Mouse (Mus musculus) frontal cortex, adult 2 months (tissue): Measurements from ENCODE around the gene Taf3. TPM values are rescaled to one million over a fixed set of nuclear protein-coding genes. Genes with fewer than 3 reads are reported as not detected.
A peak's percentile ranks its signal among the peaks of the same experiment; 100 is the strongest.

Experiments used
- DNase-seq, 2 experiments: peaks; one replicate each; pipeline ENCODE4 v3.0.0; 2022; ENCODE audit warnings: low spot score in 1 of 2; ENCODE audit errors: extremely low spot score in 1 of 2
- polyA plus RNA-seq: library from polyadenylated mRNA; depleted of rRNA; stranded (reverse); fragments of >200 nt; gene quantifications from 2 replicates; pipeline ENCODE4 v1.2.3, GENCODE M21; 2012

Taf3 gene
- polyA plus RNA-seq, 1 experiment, result 11.3 TPM

DNA sequence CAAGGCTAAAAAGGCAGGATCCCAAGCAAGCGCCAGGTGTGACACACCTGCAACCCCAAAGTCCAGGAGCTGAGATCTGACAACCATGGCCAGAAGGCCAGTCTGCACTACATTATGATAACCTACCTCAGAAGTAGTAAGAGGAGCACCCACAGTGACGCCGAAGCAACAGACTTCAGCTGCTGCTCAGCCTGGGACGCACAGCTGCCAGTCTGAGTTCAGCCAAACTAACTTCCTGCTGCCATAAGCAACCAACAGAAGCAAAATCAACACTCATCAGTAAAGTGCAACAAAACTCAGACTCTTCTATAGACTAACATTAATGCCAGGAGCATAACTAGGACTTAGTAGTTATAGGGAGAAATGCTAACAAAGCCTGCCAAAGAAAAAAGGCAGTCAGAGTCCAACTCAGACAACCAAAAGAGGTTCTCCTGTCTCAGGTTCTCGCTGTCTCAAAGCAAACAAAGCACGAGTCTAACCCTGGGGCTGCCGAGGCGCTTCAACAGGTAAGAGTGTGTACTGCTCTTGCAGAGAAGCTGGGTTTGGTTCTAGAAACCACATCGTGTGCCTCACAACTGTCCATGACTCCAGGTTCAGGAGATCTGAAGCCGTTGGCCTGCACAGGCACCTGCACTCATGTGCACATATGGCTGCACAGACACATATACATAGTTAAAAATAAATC lies 33.3 kb downstream of the Taf3 start:
- DNase-seq, result no peak

DNA sequence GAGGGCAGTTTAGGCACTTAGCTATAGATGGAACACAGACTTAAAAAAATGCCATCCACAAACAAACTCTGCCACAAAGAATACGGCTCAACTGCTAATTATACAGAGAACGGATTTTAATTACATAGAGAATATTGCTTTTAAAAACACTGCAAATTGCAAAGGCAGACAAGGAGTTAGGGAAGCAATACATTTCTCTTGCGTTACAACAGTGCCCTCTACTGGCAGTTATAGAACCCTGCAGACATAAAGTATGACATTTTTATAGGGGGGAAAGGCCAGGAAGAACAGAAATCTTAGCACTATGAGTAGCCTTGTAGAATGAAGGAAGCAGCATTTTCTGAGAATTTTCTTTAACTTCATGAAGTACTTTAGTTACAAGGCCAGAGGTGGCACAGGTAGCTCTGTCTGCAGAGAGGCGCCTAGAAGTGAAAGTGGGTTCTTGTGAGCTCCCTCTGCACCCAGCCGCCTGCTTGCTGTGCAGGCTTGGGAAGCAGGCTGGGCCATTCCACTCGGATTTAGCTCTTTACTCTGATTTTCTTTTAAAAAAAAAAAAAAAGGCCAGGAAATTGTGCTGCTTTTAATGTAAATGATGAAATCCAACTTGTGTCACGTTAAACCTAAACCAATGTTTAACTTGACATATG lies 38.0 kb downstream of the Taf3 start:
- DNase-seq, result peak in 1 of 2 experiments; percentile 66

DNA sequence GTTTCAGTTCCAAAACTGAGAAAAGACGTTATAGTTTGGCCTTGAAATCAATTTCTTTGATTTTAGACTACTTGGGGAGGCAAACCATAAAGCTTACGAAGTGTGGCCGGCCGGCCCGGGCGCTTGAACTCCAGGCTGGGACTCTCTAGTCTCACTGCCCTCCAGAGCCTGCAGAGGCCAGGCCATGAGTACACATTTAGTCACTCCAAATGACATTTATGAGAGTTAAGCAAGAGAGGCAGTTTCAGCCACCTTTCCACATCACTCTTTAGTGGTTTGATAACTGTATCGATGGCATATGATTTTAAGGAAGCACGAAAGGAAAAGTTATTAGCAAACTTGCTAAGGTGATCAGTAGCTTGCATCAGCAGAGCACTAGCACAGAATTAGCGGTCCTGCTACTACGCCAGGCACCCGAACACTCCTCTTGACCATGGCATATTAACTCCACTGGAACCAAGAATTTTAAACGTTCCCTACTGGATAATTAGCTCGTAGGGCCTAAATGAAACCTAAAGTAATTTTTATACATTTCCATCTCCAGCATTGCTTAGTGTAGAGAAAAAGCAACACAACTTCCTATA lies 38.6 kb downstream of the Taf3 start:
- no peak for DNase-seq

DNA sequence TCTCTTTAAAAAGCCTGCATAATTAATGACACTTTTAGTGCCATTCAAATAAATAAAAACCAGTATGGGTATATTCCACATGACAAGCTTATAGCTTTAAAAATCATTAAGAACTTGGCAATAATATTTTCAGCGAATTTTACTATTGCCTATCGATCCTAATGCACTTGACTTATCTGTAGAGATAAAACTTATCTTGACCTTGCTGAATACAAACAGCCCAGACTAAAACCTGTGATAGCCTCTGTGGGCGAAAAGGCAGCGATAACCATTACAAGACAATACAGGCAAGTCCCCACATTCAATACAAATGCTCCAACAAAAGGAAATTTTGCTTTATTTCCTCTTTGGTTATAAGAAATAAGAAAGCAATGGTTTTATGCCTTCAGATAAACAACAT lies 39.8 kb downstream of the Taf3 start:
- no peak for DNase-seq

DNA sequence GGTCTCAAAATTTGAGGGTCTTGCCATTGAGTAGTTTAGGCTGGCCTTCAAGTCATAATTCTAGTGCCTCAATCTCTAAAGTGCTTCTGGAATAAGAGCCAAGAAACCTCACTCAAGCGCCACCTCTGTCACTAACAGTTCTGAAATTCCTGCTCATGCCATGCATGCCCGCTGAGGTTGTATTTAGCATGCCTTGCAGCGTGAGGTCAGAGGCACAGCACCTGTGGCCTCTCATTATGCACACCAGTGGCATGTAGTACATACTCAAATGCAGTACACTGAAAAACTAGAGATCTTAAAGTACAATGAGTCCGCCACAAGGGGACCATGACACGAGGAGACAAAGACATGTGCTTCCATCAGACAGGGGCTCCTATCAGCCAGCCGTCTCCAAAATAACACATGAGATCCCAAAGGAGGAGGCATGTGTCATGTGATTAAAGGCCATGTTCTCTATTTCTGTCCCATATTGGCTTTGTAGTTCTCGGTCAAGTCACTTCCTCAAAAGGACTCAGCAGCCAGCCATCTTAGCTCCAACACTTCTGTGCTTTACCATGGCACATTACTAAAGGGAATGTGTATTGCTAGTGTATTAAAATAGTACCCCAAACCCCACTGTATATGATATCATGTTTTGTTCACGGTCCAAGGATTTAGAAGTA lies 43.3 kb downstream of the Taf3 start:
- DNase-seq, result no peak

DNA sequence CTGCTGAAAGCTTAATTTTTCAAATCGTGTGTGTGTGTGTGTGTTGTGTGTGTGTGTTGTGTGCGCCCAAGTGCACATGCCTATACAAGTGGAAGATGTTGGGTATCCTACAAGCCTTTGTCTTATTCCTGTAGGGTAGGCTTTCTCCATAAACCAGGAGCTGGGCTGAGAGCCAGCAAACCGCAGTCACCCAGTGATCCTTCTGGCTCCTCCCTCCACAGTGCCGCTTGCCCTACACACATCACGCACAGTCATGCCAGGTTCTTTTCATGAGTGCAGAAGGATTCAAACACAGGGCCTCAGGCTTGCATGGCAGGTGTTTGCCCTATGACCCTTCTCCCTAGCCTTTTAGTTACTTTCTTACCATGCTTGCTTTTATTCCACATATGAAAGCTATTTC lies 45.0 kb downstream of the Taf3 start:
- no peak for DNase-seq

DNA sequence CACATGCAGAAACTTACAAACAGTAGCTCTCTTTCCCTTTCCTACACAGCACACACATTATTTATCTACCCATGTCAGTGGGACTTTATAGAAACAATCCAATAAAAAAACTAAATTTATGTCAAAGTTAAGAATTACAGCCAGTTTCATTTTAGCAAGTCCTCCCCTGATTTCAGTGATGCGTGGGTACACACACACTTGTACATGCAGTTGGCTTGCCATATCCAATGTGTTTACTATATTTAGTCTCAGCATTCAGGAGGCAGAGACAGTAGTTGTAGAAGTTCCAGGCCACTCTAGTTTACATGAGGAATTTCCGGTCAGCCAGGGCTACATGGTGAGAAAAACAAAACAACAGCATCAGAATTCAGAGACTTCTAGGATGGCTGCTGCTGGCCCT lies 46.8 kb downstream of the Taf3 start:
- DNase-seq, result peak; percentile 3 to 36

DNA sequence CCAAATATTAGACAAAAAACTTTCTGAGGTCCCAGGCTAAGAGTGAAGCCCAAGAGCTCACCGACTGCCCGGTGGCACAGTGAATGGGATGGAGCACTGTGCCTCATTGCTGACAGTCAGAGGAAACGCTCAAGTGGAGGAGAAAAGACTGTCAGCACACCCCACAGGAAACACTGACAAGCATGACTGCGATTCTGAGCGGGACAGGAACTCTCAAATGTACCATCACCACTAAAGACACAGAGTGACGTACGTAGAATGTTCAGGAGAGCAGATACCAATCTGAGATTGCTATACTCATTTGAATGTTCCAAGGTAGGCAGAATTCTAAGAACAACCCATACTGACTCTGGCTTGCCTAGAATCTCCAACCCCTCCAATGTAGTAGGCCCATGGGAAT lies 50.9 kb downstream of the Taf3 start:
- no peak for DNase-seq

DNA sequence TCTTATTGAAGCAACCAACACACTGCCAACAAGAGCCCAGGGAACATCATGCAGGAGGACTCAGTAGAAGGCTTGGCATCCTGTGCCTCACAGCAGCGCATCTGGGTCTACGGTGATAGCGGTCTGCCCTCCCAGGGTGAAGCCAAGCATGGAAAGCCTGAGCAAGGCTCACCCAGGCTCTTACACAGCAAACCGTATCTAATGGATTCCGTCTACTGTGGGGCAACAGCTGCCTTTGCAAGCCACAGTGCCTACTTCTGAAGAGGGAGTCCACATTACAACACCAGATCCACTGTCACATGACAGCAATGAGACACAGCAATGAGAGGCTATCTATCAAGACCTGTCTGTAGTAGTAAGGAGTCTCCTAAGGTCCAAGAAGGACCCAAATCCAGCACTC lies 52.3 kb downstream of the Taf3 start:
- no peak for DNase-seq

DNA sequence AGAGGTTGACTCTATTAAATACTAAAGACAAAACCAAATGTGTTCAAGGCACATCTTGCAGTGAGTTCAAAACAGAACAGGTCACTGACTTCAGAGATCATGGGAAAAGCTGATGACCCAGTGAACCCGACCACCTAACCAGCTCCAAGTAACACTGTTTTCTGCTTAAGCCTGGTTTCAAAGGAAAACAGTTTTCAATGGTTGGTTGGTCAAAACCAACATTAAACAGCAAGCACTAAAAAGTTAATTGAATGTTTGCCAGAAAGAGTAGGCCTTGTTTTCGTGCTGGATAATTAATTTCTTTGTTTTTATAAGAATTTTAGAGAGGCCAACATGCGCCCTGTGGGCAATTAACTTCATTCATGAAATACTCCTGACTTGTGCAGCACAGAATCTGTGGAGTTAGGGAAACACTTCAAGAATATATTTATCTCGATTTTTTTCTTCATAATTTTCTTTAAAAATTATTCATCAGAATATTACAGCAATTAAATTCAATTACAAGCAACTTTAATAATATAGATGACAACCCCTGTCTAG lies 57.6 kb downstream of the Taf3 start:
- DNase-seq, result no peak

DNA sequence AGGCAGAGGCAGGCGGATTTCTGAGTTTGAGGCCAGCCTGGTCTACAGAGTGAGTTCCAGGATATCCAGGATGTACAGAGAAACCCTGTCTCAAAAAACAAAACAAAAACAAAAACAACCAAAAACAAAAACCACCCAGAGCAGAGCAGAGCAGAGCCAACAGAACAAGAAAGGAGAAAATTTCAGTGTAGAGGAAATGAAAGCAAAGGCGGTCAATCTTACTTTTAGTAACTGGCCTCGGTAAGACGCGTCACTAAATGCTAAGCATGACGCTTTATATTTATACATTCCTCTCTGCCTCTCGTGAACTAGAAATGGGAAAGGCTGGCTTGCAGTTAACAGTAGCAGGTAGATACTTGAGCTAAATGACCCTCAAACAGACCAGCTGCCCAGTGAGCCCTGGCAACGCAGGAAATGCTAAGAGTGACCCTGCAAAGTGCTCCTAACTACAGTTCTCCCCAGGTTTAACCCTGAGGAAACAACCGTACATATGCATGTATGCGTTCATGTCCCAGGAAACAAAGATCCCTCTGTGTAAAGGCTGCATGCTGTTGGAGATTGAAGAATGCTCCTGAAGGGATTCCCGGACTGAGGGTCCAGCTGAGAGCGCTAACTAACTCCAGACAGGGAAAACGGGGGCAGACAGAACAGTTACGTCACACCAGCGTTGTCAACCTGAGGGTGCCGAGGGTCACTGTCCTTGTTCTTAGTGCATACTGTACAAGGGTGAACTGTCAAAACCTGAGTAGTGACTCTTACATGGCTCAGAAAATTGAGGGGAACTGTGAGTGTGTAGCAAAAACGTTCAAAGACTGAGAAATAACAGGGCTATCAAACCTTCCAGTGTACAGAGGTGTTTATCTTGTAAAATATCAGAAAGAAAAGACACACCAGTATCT lies 58.5 kb downstream of the Taf3 start:
- DNase-seq, result no peak

DNA sequence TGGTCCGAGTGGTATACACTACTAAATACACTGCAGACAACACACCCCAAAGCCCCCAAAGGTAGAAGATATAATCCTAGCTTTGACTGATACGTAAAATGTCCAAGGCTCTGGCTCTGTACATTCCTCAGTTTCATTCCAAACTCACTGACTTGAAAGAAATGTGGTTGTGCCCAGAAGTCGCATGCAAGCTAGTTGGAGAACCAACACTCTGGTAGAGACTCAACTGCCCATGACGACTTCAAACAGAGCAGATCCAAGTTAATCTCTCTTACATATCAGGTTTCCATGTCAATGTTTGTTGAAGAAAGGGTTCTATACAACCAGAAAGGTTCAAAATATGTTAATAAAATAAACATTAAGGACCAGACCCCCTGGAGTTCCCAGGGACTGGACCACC lies 60.1 kb downstream of the Taf3 start:
- no peak for DNase-seq

DNA sequence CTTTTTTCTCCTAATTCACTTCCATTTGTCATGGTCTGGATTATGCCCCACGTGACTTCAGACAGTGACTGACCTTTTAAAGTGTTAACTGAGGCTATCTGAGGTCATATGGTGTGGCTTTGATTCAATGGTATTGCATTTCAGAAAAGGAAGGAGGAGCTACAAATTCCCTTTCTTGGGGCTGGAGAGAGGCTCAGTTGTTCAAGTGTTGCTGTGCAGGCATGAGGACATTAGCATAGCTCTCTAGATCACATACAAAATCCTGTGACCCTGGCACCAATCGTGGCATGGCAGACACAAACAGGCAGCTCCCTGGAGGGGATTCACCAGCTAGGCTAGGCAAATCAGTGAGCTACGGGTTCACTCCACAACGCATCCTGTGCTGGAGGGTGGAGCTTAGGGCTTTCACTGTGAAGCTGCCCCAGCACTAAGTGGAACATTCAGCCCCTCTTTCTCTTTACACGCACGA lies 62.4 kb downstream of the Taf3 start:
- no peak for DNase-seq

DNA sequence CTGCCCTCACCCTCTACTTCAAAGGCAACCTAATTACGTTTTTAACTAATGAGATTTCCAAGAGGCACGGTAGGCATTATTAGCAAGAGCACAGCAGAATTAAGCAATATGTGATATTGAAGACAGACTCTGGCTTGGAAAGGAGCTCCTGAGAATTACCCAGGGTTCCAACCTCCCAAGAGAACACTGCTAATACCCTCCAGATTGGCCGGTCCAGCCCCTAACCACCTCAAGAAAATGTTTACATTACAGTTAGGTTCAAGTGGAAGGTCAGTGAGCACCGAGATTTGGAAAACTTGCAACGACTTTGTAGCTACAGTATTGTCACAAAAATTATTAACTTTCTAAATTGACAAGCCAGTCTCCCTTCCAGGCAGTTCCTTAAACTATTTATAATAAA lies 66.0 kb downstream of the Taf3 start:
- DNase-seq, result no peak

DNA sequence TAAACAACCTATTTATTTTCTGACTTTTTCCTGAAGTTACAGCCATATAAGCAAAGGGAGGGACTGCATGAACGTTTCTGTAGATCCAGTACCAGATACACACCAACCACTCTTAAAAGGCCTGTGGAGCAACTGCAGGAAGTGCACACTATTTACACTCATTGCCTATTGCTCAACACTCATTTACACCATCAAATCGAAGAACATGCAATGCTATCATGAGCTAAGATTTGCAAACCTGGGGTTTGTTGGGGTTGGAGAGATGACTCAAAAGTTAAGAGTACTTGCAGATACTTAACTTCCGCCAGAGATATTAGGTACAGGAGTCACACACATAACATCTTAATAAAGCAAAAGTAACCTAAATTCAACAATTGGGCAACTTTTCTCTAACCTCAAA lies 76.5 kb downstream of the Taf3 start:
- no peak for DNase-seq

DNA sequence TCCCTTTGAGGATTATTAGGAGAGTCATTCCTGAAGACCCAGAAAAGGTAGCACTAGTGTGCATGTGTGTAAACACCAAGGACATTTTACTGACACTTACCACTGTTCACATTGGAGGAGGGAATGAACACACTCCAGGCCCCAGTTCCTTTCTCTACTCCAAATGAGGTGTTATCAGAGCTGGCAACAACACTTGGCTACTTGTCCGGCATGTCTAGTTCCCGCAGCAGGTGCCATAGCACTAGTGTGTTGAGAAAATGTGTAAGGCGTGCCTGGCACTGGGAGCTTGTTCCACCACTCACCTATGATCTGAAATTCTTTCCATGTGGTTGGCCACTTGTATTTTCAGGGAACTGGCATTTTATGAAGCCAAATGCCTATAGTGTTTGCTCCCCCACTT lies 77.8 kb downstream of the Taf3 start:
- no peak for DNase-seq

DNA sequence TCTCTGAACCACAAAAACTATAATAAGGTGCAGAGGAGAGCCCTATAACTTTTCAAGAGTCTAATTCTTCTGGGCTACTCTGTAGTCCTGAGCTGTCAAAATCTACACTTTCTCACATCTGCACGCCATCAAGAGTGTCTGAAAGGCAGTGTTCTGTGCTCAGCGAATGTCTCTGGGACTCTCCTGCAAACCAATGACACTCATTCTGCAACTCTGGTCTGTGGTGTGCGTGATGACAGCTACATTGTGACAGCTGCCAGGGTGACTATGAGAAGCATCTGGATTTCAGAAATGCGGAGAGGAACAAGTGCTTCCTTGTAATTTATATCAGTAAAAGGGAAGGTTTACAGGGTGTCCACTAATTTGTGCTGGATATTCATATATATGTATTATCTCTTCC lies 78.2 kb downstream of the Taf3 start:
- DNase-seq, result no peak

DNA sequence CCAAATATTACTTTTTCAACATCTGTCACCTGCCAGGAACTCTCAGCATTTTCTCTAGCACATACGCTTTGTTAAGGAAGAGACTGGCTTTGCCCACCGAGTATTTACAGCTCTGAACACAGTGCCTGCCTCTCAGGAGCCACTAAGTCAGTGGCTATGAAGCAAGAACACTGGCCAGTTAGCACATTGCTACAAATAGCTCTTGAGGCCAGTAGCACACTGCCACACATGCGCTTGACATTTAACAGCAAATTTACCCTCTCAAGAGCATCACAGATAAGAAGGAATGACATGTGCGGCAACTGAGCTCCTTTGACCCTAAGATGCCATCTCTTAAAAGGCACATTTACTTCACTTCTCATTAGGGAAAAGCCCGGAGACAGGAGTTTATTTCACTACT lies 78.7 kb downstream of the Taf3 start:
- DNase-seq, result no peak

DNA sequence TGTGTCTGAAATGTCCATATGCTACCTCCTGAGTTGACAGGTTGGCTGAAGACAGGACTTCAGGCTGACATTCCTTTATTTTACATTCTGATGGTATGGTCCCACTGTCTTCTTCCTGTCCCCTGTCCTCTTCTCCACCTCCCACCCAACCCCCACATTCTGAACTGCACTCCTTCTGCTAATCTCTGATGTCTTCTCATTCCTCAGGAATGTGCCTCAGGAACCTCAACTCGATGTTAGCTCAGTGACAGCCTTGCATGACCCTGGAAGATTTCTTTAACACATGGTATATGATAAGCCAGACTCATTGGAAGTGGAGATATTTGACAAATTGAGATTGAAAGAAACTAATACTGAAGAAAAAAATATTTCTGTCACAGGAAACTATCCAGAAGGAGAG lies 81.8 kb downstream of the Taf3 start:
- DNase-seq, result no peak

DNA sequence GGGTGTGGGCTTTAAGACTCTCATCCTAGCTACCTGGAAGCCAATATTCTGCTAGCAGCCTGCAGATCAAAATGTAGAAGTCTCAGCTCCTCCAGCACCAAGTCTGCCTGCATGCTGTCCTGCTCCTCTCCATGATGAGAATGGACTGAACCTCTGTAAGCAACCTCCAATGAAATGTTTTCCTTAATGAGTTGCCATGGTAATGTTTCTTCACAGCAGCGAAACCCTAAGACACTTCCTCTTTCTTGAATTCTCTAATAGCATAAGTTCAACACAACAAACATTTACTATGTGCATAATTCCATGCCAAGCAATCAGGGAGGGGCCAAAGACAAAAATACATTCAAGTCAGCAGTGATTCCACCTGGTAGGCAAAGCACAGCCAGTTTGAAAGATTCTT lies 82.8 kb downstream of the Taf3 start:
- DNase-seq, result no peak
